Mouse (Mus musculus) liver, embryonic 14 days (tissue): ENCODE data around the gene Spert. TPM values are rescaled to one million over a fixed set of nuclear protein-coding genes. Genes with fewer than 3 reads are reported as not detected.

Experiments used
- polyA plus RNA-seq: library from polyadenylated mRNA; depleted of rRNA; stranded (reverse); fragments of >200 nt; gene quantifications from 2 replicates; pipeline ENCODE4 v1.2.3, GENCODE M21; 2012; rRNA removed

Spert gene
- polyA plus RNA-seq, result not detected in 2 replicates

GRCm38 (mm10) chr14:75592978-75593377, at the start of gene Spert:
TSS of gene Spert (minus strand) at chr14:75593116.

GRCm38 (mm10) chr14:75642080-75642479, 49.2 kb upstream of the Spert start, which contains the start of gene Erich6b:
TSS of gene Erich6b (plus strand) at chr14:75642259.

Other genes with a start within 250 kb of the Spert start
- 0.18 and 0.21 TPM in 2 replicates for gene Siah3, start 137.1 kb downstream of the Spert start, polyA plus RNA-seq
- gene Erich6b, start 49.1 kb upstream of the Spert start, polyA plus RNA-seq, result not detected in 2 replicates
- gene Cog3, start 161.4 kb upstream of the Spert start, polyA plus RNA-seq, result 6.8 and 8.2 TPM in 2 replicates
- 3.5 and 4.0 TPM in 2 replicates for gene Slc25a30, start 193.9 kb upstream of the Spert start, polyA plus RNA-seq